Mouse (Mus musculus) CD4-positive helper T cell, adult 2 months (primary cell): ENCODE results near the gene Myo9b.

Experiments
- DNase-seq: peaks from one replicate; pipeline ENCODE4 v3.0.0-alpha.2; 2012; ENCODE audit warnings: low read depth, missing footprints, low spot score

The Myo9b gene

DNA sequence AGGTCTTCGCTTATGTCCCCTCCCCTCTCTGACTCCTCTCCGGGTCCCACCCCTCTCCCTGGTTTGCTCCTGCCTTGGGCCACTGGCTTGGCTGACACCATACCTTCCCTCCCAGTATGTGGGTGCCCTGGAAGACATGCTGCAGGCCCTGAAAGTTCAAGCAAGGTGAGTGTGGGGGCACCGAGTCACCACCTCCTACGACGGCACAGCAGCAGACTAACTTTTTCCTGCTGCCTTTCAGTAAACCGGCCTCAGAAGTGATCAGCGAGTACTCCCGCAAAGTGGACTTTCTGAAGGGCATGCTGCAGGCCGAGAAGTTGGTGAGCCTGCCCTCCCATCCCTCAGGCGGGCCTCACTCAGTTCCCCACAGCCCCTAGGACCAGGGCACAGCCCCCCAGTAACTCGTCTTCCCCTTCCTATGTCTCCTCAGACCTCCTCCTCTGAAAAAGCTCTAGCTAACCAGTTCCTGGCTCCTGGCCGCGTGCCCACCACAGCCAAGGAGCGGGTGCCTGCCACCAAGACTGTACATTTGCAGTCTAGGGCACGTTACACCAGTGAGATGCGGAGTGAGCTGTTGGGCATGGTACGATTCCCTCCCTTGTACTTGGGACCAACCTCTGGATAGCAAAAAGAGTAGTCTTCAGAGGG is 95.1 kb downstream of the Myo9b start:
- no peak for DNase-seq

DNA sequence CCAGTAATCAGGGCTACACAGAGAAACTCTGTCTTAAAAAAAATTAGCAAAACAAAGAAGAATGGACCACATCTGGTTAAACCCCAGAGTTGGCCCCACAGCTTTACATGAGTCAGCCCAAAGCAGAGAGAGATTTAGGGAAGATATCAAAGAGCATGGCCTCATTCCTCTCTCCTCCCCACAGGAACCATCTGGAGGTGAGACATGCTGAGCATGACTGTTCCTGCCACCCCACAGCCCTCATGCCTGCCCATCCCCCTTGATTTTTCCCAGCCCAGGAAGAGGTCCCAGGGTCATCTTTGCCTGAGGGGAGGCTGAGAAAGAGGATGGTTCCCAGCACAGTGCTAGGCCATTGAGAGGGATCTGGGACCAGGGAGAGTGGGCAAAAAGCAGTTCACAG is 95.9 kb downstream of the Myo9b start:
- no peak for DNase-seq

DNA sequence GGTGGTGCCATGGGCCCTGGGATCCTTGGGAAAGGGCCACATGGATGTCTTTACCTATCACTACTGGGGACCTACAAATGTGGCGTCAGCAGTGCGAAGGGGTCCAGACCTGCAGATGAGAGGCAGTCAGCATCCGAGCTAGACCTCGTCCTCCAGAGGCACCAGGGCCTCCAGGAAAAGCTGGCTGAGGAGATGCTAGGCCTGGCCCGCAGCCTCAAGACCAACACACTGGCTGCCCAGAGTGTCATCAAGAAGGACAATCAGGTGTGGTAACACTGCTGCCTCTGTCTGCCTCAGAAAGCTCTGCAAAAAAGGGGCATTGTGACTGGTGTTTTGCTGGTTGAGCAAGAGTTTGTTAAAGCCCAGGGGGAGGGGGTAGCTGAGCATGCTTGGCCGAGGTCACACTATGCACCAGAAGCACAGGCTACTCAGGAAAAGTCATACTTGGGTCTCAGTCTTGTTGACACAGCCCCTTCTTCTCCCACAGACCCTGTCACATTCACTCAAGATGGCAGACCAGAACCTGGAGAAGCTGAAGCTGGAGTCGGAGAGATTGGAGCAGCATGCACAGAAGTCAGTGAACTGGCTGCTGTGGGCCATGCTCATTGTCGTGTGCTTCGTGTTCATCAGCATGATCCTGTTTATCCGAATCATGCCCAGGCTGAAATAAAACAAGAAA is 96.7 kb downstream of the Myo9b start:
- no peak for DNase-seq

DNA sequence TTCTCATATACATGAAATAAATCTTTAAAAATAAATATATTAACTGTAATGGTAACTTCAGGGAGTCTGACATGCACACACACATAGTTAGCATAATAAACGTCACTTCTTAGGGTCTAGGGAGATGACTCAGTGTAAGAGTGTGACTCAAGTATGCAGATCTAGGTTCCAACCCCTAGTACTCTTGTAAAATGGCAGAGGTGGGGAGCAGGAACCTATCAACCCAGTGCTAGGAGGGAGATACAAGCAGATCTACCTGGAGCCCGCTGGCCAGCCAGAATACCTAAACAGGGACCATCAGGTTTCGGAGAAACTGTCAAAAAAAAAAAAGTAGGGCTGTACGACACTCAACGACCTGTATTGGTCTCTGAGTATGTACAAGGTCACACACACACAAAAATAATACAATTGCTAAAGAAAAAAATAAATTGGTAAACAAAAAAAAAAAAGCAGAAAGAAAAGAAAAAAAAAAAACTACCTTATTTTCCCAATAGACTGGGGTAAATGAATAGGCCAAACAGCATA is 98.3 kb downstream of the Myo9b start:
- DNase-seq = peak; percentile 32

DNA sequence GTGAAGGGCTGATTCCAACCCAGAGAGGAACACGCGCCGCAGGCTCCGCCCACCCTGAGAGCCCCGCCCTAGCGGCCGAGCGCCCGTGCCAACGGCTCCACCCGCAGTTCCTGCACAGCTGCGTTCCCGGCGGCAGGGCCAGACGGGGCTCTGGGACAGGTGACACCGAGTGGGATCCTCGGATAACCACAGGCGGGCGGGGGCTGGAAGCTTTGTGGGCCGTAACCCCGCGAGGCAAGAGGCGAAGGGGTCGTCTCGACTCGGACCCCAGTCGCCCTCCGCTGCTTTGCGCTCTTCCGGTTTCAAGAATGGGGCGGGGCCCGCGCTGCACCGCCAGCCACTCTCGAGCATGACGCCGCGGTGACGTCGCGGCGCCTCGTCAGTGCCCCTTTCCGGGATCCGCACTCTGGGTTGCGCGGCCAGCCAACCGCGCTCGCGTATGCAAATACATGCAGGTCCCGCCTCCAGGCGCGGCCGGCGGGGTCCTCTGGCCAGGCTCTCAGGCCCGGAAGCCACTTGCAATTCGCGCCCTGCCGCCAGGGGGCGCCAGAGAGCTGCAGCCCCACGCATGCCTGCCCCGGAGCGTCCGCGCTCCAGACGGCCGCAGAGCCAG is 98.8 kb downstream of the Myo9b start, which contains the start of gene Ocel1:
Ocel1 (plus strand) TSS at position 63 of the 613 bp plus-strand sequence.
- peak; percentile 100 for DNase-seq

DNA sequence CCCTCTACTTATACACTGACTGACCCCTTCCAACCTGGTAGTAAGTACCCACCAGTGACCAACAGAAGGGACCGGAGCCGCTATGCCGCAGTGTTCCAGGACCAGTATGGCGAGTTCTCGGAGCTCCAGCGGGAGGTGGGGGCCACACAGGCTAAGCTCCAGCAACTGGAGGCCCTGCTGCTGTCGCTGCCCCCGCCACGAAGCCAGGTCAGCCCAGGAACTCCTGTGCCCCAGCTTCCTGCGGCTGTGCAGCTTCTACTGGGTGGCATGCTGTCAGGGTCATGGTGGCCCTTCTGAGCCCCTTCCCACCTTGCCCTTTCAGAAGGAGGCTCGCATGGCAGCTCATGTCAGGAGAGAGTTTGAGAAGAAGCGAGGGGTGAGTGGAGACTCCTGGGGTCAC is 99.9 kb downstream of the Myo9b start:
- no peak for DNase-seq

DNA sequence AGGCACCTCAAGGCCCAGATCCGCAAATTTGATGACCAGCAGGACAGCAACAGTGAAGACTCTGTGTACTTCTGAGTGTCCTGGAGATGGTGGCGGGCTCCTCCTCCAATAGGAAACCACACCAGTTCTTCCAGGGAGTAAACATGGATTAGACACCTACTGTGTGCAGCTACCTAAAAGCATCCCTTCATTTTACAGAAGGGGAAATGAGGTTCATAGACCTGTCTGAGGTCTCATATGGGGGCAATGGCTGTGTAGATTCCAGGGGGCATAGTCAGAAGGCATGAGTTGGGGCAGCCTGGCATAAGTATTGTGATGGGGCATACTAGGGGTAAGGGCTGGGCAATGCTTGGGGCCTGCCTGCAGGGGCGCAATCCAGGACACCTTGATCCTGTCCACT is 100.5 kb downstream of the Myo9b start:
- no peak for DNase-seq

DNA sequence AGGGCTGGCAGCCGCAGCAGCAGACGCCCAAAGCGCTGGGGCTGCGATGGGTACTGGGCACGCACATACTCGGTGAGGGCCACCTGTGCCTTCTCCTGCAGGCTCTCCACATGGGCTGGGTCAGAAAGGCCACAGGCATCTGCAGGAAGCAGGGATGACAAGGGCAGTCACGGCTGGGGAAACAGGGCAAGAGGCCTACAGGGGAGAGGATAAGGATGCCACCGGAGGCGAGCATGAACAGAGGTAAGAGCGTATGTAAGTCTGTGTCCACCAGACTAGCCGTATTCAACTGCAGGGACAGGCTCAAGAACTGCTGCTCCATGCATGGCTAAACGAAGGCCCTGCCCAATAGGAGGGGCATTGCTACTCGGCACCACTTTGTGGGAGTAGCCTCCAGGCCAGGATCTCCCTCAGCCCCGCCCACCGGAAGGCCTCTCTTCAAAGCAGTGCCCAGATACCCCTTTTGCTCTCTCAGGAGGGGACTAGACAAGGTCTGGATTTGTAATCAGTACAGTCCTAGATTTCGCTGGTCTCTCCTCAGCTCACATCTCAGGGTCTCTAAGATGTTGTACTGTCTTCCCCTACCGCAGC is 102.2 kb downstream of the Myo9b start:
- DNase-seq = no peak

DNA sequence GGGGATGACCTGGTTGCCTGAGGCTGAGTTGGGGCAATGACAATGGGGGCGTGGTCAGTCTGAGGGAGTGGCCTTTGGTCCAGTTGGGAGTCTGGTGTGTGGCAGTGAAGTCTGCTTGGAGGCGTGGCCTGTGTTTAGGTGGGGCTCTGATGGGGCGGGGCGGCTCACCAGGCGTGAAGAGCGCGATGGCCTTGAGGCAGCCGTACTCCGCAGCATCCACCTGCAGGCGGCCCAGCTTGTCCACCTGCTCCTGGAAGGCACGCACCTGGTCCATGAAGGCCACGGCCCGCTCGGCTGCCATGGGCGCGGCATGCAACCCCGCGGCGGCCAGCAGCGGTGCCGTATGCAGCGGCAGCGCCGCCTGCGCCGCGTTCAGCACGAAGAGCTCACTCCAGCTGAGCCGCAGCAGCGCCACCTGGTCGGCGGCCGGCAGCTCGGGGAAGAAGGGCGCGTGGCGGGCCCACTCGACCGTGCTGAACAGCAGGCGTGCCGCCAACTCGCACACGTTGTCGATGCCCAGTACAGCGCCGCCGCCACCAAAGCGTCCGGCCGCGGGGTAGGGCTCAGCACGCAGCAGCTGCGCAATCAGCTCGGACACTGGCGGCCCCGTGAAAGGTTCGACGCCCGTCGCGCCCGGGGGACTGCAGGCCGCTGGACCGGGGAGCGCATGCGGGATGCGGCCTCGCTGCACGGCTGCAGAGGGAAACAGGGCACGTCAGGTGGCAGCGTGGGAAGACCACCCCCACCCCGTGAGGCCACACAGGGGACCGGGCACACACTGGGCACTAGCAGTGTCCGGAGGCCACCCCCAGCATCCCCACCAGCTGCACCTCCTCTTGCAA is 103.3 kb downstream of the Myo9b start:
- DNase-seq = peak; percentile 72

DNA sequence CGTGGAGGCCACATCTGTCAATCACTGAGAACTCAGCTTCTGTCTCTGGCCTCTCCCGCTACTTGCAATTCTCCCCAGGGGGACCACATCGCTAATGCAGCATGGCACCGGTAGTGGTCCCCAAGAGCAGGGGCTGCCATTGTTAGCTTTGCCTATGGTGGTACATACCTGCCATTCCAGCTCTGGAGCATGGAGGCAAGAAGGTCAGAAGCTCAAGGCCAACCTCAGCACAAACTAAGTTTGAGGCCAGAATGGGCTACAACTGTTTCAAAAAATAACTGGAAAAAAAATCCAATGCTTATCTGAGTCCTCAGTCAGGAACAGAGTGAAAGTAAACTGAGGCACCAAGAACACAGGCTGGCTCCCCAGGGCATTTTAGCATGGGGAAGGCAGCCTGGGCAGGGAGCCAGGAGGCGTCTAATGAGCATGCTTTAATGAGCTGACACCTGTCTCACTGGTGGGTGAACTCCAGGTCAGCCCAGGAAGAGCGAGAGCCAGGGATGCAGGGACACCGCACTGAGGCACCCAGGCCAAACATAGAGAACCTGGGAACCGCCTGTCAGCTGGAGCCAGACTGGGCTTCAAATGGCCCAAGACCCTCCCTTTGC is 104.0 kb downstream of the Myo9b start:
- DNase-seq = no peak

DNA sequence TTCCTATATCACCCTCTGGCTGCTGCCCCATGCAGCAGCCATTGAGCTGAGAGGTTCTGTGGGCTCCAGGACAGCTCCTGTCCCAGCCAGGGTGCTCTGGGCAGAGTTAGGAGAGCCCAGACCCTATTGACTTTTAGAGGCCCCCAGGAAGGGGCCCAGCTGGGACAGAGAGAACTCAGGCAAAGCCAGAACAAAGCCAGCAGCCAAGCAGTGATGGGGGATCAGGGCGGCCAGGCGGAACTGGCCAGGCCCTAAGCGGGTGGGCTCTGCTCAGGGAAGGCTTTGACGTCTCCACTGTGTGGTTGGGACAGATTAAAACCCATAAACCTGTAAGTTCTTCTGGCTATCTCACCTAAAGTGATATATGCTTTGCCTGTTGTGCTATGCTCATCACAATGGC is 106.5 kb downstream of the Myo9b start:
- DNase-seq = no peak

DNA sequence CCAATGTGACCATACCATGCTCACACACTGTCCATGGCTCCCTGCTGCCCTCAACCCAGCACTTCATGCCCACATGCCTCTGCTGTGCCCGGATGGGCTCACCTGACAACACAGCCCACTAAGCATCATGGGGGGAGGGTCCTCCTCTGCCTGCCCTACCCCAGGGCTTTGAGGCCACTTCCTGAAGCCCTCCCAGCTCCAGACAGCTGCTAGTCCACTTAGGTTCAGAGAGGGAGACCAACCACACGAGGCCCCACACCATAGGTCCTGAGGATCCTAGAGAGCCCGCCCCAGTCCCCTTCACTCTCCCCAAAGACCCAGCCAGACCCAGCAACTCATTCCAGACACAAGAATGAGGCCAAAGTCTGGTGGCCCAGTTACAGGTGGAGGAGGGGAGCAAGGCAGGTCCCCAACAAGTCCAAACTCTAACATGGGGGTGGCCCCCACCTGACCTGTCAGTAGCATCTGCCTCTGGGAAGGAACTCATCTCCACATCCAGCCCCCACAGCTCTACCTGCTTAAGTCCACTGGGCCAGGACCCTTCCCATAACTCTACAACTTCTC is 107.1 kb downstream of the Myo9b start:
- DNase-seq = no peak

DNA sequence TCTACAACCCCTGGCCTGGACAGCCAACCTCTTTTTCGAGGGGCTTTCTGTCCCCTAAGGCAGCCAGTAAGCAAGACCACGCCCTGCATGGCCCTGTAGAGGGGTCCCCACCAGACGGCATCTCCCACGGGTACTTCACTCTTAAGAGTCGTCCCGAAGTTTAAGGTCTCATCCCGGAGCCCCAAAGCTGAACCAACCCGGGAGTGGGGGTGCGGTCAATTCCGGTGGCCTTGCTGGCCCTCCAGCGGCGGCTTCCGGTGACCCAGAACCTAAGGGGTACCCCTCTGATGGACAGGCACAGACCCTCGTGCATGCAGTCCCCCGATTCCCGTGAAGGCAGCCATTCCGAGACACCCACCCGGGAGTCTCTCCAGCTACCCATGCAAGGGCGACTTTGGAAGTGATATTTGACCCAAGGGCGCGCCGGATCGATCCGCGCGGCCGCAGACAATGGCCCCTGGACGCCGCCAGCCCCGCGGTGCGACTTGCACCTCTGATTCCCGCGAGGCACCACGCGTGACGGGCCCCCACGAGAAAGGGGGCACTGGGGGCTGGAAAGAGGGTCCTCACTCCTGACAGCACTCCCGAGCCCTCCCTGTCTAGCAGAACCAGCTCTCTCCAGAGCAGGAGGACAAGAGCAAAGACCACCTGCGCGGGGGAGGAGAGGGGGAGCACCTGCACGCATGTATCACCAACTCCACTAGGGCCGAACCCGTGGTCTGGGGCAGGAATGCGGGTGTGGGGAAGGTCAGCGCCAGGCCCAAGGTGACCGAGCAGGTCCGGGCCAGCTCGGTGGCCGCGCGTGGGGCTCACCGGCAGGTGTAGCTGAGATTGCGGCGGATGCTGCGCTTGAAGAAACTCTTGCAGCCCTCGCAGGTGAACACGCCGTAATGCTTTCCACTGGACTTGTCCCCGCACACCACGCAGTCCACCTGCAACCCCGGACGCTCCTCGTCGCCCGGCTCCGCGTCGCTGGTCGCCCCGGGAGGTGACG is 108.0 kb downstream of the Myo9b start:
- no peak for DNase-seq

DNA sequence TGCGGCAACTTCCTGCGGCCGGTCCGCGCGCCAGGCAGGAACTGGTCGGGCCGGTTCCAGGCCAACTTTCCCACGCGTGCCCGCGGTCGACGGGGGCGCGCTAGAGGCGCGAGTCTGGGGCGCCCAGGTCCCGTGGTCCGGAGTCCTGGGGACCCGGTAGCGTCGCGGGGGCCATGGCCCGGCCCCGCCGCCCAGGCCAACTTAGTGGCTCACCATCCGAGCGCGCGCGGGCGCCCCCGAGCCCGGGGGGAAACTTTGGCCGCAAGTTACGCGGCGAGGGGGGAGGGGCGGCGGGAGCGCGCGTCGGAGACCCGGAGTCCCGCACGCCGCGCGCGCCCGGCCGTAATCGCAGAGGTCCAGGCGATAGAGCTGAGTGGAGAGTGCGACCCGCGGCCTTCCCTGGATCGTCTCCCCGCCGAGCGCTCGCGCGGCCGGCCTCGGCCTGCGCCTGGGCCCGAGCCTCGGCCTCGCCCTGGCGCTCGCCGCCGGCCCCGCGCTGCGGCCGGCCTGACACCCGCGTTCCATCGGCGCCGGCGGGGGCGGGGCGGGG is 109.0 kb downstream of the Myo9b start, which contains the start of gene Nr2f6:
Nr2f6 (minus strand) TSS at position 540 of the 550 bp plus-strand sequence.
- DNase-seq = peak; percentile 66

DNA sequence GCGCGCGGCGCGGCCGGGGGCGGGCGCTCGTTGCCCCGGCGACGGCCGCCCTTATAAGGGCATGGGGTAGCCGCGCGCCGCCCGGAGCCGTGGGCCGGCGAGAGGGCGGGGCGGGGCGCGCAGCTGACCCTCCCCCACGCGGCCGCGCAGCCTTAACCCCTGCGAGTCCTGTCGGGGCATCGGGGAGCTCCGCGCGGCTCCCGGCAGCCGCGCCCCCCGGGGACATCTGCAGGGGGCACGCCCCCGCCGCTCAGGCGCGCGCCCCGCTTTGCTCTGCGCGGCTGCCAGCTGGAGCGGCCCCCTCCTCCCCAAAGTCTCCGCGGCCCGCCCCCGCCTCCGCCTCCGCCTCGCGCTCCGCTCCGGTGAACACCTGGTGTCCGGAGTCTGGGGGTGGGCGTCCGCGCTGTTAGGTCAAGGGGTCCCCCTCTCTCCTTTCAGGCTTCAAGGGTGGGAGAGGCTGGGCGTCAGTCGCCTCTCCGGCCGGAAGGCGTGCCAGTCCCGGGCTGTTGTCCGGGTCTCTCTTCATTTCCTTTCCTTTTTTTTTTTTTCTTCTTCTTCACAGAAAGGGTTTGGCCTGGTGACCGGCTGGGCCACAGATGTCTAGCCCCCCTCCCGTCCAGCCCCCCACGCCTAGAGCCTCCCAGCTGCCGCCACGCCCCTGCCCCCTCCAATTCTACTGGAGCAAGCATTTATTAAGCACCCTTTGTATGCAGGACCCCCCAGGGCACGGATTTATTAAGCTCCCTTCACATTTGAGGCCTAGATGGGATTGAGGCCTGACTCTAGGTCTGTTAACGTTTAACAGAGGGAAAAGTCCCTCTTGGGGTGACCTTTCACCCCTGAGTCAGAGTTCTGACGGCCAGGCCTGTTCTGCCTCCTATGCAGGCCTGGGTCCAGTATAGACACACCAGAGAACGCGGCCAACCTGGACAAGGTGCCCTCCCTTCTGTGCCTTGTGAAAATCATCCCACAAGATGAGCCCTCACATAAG is 109.8 kb downstream of the Myo9b start:
- peak; percentile 83 for DNase-seq

DNA sequence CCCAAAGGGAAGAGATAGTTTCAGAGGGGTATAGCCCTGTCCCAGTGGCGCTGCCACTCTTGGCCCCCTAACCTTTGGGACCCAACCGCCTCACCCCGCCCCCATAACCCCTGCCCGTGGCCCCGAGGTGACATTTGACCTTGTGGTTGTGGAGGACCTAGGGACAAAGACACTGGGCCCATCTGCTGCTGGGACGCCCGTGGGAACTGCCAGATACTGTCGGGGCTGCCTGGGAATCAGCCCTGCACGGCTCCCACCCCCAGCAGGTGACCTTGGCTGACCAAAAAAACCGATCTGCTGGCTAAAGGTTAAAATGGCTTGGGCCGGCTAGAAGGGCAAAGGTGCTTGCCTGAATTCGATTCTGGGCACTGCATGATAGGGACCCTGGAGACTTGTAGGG is 110.9 kb downstream of the Myo9b start:
- no peak for DNase-seq

DNA sequence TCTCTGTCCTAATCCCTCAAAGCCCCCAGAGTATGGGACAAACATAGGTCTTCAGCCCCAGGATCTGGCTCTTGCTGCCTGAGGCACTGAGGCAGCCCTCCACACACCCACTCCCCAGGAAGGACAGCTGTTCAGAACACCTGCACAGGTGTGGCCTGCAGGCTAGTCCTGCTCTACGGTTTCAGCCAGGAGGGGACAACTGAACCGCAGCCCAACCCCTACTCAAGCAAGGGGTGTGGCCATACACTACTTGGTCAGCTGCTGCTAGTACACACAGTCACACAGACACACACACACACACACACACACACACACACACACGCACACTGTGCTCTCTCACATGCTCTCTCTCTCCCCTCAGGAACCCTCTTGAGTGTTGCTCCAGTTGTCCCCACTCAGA is 111.3 kb downstream of the Myo9b start:
- no peak for DNase-seq
